Mouse (Mus musculus): ENCODE measurements around the gene Tmem128. TPM values are rescaled to one million over a fixed set of nuclear protein-coding genes. Genes with fewer than 3 reads are reported as not detected.

Gene Tmem128
- polyA plus RNA-seq, 1 experiment from 2014 or later, result 99.1 TPM

DNA sequence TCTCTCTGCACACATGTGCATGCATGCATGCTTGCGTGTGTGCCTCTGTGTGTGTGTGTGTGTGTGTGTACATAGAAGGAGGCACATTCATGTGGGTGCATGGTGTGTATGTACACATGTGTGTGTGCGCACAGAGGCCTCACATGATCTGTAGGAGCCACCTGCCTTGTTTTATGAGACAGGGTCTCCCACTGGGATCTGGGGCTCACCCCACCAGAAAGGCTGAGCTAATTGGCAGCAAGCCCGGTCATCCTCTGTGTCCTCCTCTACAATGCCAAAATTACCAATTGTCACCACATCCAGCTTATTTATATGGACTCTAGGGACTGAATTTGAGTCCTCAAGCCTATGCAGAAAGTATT, 18.5 kb upstream of the Tmem128 start:
- Histone ChIP-seq H3K36me3 (ENCODE audit: control insufficient read depth, insufficient read depth, low read length) (no peaks in the 10 kb centered on the region), H3K9me3 (ENCODE audit: control insufficient read depth, low read length) (no peaks in the 10 kb centered on the region), H3K4me1 (ENCODE audit: control insufficient read depth, insufficient read depth, low read length) (0 out of 2 replicates have a peak, but pooled peaks cover 3% of the 10 kb centered on the region), H3K27ac (ENCODE audit: low read depth, low read length) (peak overlapping the region; percentile 56; the same call in 1 of the 2 replicates), H3K27me3 (ENCODE audit: control insufficient read depth, insufficient read depth, low read length) (no peaks in the 10 kb centered on the region), H3K9ac (ENCODE audit: low read length) (no peak overlapping the region), H3K4me2 (ENCODE audit: low read depth) (no peak overlapping the region), H3K4me3 (ENCODE audit: low read depth, low read length) (no peak overlapping the region)
- no peak for DNase-seq (ENCODE audit: low spot score)
- peak; percentile 47; the same call in 1 of the 2 replicates for ATAC-seq (ENCODE audit: insufficient read depth, low FRiP score, low TSS enrichment)
- 59% methylated on average over 3 of the region's 3 CpGs for WGBS

DNA sequence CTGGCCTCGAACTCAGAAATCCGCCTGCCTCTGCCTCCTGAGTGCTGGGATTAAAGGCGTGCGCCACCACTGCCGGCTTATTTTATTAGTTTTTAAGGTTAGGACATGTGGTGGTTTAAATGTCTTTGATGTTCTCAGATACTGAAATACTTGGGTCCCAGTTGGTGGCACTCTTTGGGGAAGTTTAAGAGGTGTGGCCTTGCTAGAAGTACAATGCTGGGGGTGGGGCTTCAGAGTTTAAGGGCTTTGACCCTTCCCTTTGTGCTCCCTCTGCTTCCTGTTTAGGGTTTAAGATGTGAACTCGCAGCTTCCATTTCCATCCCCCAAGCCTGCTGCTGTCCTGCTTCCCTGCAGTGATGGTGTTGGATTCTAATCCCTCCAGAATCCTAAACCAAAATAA, 18.0 kb upstream of the Tmem128 start:
- Histone ChIP-seq H3K4me1 (ENCODE audit: control insufficient read depth, insufficient read depth, low read length) (0 out of 2 replicates have a peak, but pooled peaks cover 3% of the 10 kb centered on the region), H3K4me3 (ENCODE audit: low read depth, low read length) (no peak overlapping the region), H3K9me3 (ENCODE audit: control insufficient read depth, low read length) (no peaks in the 10 kb centered on the region), H3K36me3 (ENCODE audit: control insufficient read depth, insufficient read depth, low read length) (no peaks in the 10 kb centered on the region), H3K4me2 (ENCODE audit: low read depth) (no peak overlapping the region), H3K27ac (ENCODE audit: low read depth, low read length) (no peak overlapping the region), H3K9ac (ENCODE audit: low read length) (no peak overlapping the region), H3K27me3 (ENCODE audit: control insufficient read depth, insufficient read depth, low read length) (no peaks in the 10 kb centered on the region)
- ATAC-seq (ENCODE audit: insufficient read depth, low FRiP score, low TSS enrichment) (no peak), DNase-seq (ENCODE audit: low spot score) (no peak)
- WGBS, result 84% methylated on average over 6 of the region's 6 CpGs

DNA sequence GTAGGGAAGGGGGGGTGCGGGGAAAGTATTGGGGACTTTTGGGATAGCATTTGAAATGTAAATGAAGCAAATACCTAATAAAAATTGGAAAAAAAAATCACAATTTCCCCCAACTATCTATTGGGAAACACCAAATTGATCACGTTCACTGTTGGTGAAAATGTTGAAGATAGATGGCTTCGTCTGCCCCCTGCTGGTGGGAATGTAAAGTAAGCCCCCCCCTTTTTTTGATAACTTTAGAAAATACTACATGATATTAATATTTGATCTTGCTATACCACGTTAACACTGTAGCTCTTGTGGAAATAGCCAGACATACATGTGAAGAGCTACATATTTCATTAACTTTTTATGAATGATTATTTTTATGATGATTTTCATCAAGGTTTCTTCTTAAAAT, 4.8 kb upstream of the Tmem128 start:
- Histone ChIP-seq H3K36me3 (ENCODE audit: control insufficient read depth, insufficient read depth, low read length) (no peaks in the 10 kb centered on the region), H3K4me3 (ENCODE audit: low read depth, low read length) (no peak overlapping the region), H3K27me3 (ENCODE audit: control insufficient read depth, insufficient read depth, low read length) (no peaks in the 10 kb centered on the region), H3K4me2 (ENCODE audit: low read depth) (no peak overlapping the region), H3K27ac (ENCODE audit: low read depth, low read length) (no peak overlapping the region), H3K9me3 (ENCODE audit: control insufficient read depth, low read length) (no peaks in the 10 kb centered on the region), H3K9ac (ENCODE audit: low read length) (no peak overlapping the region), H3K4me1 (ENCODE audit: control insufficient read depth, insufficient read depth, low read length) (no peaks in the 10 kb centered on the region)
- DNase-seq (ENCODE audit: low spot score) (no peak), ATAC-seq (ENCODE audit: insufficient read depth, low FRiP score, low TSS enrichment) (no peak)
- 50% methylated on average over 4 of the region's 4 CpGs for WGBS

DNA sequence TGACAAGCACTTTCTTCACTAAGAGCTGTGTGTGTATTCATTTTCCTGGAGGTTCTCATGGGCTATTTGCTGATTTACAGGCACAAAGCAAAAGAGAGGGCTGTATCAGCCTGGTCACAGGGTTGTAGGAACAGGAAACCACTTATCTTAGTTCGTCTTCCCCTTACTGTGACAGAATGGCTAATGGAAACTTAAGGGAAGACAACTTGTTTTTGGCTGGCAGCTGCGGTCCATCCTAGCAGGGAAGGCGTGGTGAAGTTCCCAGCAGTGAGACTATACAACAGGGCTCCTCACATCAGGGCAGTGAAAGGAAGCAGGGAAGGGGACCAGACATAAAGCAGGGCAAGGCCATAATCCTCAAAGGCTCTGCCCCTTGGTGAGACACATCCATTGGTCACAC, 4.3 kb upstream of the Tmem128 start:
- H3K4me1 ChIP-seq (ENCODE audit: control insufficient read depth, insufficient read depth, low read length), result no peaks in the 10 kb centered on the region
- H3K36me3 ChIP-seq (ENCODE audit: control insufficient read depth, insufficient read depth, low read length), result no peaks in the 10 kb centered on the region
- H3K27ac ChIP-seq (ENCODE audit: low read depth, low read length), result no peak overlapping the region
- H3K4me2 ChIP-seq (ENCODE audit: low read depth), result no peak overlapping the region
- ATAC-seq (ENCODE audit: insufficient read depth, low FRiP score, low TSS enrichment) (no peak), DNase-seq (ENCODE audit: low spot score) (no peak)
- no peaks in the 10 kb centered on the region for H3K9me3 ChIP-seq (ENCODE audit: control insufficient read depth, low read length)
- no peak overlapping the region for H3K9ac ChIP-seq (ENCODE audit: low read length)
- WGBS, result 77% methylated on average over 3 of the region's 3 CpGs
- no peak overlapping the region for H3K4me3 ChIP-seq (ENCODE audit: low read depth, low read length)
- no peaks in the 10 kb centered on the region for H3K27me3 ChIP-seq (ENCODE audit: control insufficient read depth, insufficient read depth, low read length)

DNA sequence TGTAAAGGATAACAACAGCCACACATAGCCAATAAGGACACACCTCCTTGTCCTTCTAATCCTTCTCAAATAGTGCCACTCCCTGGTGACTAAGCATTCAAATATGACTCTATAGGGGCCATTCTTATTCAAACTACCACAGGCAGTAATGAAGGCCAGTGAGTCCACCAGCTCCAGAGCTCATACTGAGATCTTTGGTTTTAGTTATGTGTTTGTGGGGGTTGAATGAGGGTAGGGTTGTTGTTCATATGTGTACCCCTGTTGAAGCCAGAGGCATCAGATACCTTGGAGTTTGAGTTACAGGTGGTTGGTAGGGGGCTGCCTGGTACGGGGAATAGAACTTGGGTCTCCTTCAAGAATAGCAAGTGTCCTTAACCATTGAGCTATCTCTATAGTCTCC, 3.4 kb upstream of the Tmem128 start:
- WGBS, result 86% methylated on average over 1 of the region's 1 CpGs
- Histone ChIP-seq H3K27me3 (ENCODE audit: control insufficient read depth, insufficient read depth, low read length) (no peaks in the 10 kb centered on the region), H3K4me3 (ENCODE audit: low read depth, low read length) (no peak overlapping the region), H3K9ac (ENCODE audit: low read length) (no peak overlapping the region), H3K27ac (ENCODE audit: low read depth, low read length) (no peak overlapping the region), H3K4me1 (ENCODE audit: control insufficient read depth, insufficient read depth, low read length) (peaks cover 5% of the 10 kb centered on the region), H3K9me3 (ENCODE audit: control insufficient read depth, low read length) (no peaks in the 10 kb centered on the region), H3K4me2 (ENCODE audit: low read depth) (no peak overlapping the region), H3K36me3 (ENCODE audit: control insufficient read depth, insufficient read depth, low read length) (no peaks in the 10 kb centered on the region)
- DNase-seq (ENCODE audit: low spot score), result no peak
- no peak for ATAC-seq (ENCODE audit: insufficient read depth, low FRiP score, low TSS enrichment)

DNA sequence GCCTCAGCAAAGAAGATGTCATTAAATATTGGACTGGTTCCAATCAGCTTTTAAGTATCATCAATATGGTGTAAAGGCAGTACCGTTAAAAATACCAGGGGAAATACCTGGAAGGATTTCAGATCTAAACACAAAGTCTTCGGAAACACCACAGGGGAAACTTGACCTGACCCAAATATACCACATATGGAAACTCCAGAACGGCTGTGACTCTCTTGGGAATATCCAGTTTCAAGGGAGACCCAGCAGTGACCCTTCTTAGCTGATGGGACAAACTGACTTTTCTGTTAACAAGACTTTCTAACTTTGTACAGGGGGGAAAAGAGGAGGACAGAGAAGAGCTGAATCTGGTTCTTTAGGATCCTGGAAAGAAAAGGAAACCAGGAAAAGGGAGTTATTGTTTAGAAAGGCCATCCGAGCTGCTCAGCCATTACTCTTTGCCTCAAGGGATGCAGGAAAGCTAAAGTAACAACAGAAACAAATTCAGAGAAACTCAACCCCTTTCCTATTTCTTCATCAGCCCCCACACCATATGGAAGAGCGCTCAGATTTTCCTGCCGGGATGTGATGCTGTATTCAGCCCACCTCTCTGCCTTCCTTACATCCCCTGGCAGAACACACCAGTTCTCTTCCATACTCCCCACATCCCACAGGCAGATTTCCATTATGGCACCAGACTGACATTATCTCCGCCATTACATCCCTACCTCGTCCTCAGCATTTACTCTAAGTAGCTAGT, 1.8 kb upstream of the Tmem128 start:
- H3K36me3 ChIP-seq (ENCODE audit: control insufficient read depth, insufficient read depth, low read length), result peaks cover under 1% of the 10 kb centered on the region; the same call in 1 of the 2 replicates
- H3K27ac ChIP-seq (ENCODE audit: low read depth, low read length), result no peak overlapping the region
- no peaks in the 10 kb centered on the region for H3K9me3 ChIP-seq (ENCODE audit: control insufficient read depth, low read length)
- no peak overlapping the region for H3K4me3 ChIP-seq (ENCODE audit: low read depth, low read length)
- no peak for DNase-seq (ENCODE audit: low spot score)
- H3K4me1 ChIP-seq (ENCODE audit: control insufficient read depth, insufficient read depth, low read length), result peaks cover 5% of the 10 kb centered on the region
- no peak overlapping the region for H3K9ac ChIP-seq (ENCODE audit: low read length)
- WGBS, result 71% methylated on average over 8 of the region's 8 CpGs
- H3K4me2 ChIP-seq (ENCODE audit: low read depth), result no peak overlapping the region
- ATAC-seq (ENCODE audit: insufficient read depth, low FRiP score, low TSS enrichment), result no peak
- H3K27me3 ChIP-seq (ENCODE audit: control insufficient read depth, insufficient read depth, low read length), result no peaks in the 10 kb centered on the region

DNA sequence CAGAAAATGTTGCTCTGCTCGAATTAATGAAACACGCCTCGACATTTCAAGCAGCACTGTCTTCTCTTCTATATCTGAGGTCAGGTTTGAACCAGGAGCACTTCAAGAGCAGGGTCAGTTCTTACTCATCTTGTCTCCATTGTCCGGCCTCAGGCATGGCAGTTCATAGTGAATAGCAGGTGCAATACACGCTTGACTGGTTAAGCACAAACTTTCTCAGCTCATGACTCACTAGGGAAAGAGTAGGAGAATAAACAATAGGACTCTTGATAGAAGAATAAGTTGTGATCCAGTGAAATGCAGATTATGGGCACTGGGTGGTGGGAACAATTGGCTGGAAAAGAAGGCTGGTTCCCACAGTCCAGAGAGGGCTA, 1.2 kb upstream of the Tmem128 start:
- Histone ChIP-seq H3K4me2 (ENCODE audit: low read depth) (no peak overlapping the region), H3K9ac (ENCODE audit: low read length) (no peak overlapping the region), H3K4me3 (ENCODE audit: low read depth, low read length) (no peak overlapping the region), H3K27me3 (ENCODE audit: control insufficient read depth, insufficient read depth, low read length) (no peaks in the 10 kb centered on the region), H3K9me3 (ENCODE audit: control insufficient read depth, low read length) (no peaks in the 10 kb centered on the region), H3K36me3 (ENCODE audit: control insufficient read depth, insufficient read depth, low read length) (peaks cover 2% of the 10 kb centered on the region; the same call in 1 of the 2 replicates), H3K4me1 (ENCODE audit: control insufficient read depth, insufficient read depth, low read length) (peaks cover 5% of the 10 kb centered on the region), H3K27ac (ENCODE audit: low read depth, low read length) (no peak overlapping the region)
- 81% methylated on average over 5 of the region's 5 CpGs for WGBS
- DNase-seq (ENCODE audit: low spot score), result no peak
- no peak for ATAC-seq (ENCODE audit: insufficient read depth, low FRiP score, low TSS enrichment)

DNA sequence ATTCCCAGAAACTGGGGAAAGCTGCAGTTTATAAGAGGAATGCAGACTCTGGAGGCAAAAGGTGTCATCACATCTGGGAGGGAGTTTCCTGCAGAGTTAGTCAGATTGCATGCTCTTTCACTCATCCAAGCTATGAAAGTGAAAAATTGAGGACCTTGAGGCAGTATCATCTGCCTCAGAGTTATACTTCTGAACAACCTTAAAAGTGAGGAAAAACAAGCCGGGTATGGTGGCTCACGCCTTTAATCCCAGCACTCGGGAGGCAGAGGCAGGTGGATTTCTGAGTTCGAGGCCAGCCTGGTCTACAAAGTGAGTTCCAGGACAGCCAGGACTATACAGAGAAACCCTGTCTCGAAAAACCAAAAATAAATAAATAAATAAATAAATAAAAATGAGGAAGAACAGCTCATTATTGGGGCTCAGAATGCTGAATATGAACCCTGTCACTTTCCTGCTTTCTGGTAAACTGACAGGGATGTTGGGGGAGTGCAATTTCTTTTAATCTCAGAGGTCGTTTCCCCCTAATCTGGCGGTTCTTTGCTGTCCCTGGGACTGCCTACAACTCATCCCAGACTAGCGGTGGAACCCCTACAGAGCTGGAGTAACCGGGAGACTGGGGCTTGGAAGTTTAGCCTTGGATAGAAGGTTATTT, 404 bp upstream of the Tmem128 start:
- DNase-seq (ENCODE audit: low spot score), result no peak

DNA sequence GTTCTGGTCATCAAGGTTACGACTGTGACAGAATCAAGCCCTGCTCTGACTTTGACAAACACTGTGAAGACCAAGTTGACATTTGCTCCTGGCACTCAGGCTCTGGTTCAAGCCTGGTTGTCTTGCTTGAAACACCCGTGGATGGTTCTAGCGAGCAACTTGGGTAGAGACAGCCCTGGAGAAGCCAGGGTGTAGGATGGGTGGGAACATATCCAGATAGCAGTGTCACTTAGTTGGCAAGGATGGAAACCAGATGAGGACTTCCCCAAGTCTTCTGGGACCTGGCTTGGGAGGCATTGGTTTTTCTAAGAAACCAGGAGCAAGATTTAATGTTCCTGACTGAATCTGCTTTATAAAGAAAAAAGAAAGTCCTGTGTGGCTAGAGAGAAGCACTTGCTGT, 11.0 kb downstream of the Tmem128 start:
- DNase-seq (ENCODE audit: low spot score), result no peak
- H3K9me3 ChIP-seq (ENCODE audit: control insufficient read depth, low read length), result no peaks in the 10 kb centered on the region
- H3K4me2 ChIP-seq (ENCODE audit: low read depth), result no peak overlapping the region
- 93% methylated on average over 3 of the region's 3 CpGs for WGBS
- H3K9ac ChIP-seq (ENCODE audit: low read length), result no peak overlapping the region
- peaks cover 17% of the 10 kb centered on the region for H3K27me3 ChIP-seq (ENCODE audit: control insufficient read depth, insufficient read depth, low read length)
- H3K36me3 ChIP-seq (ENCODE audit: control insufficient read depth, insufficient read depth, low read length), result no peaks in the 10 kb centered on the region; the same call in 1 of the 2 replicates
- H3K4me3 ChIP-seq (ENCODE audit: low read depth, low read length), result no peak overlapping the region
- no peak for ATAC-seq (ENCODE audit: insufficient read depth, low FRiP score, low TSS enrichment)
- no peak overlapping the region for H3K27ac ChIP-seq (ENCODE audit: low read depth, low read length)
- no peaks in the 10 kb centered on the region for H3K4me1 ChIP-seq (ENCODE audit: control insufficient read depth, insufficient read depth, low read length)

More for the DNA sequence above, 404 bp upstream of the Tmem128 start:
- Histone ChIP-seq H3K9me3 (ENCODE audit: control insufficient read depth, low read length) (no peaks in the 10 kb centered on the region), H3K4me2 (ENCODE audit: low read depth) (peak overlapping the region; percentile 85), H3K4me3 (ENCODE audit: low read depth, low read length) (peak overlapping the region; percentile 88), H3K27me3 (ENCODE audit: control insufficient read depth, insufficient read depth, low read length) (no peaks in the 10 kb centered on the region), H3K36me3 (ENCODE audit: control insufficient read depth, insufficient read depth, low read length) (peaks cover 5% of the 10 kb centered on the region; the same call in 1 of the 2 replicates), H3K9ac (ENCODE audit: low read length) (peak overlapping the region; percentile 88), H3K4me1 (ENCODE audit: control insufficient read depth, insufficient read depth, low read length) (peaks cover 5% of the 10 kb centered on the region), H3K27ac (ENCODE audit: low read depth, low read length) (peak overlapping the region; percentile 45; the same call in 1 of the 2 replicates)
- 50% methylated on average over 9 of the region's 9 CpGs for WGBS
- ATAC-seq (ENCODE audit: insufficient read depth, low FRiP score, low TSS enrichment), result no peak

Data from neural tube, embryonic 11.5 days (tissue).